24 mouse cellular contexts compared by ENCODE assay signal in the genomic region with DNA sequence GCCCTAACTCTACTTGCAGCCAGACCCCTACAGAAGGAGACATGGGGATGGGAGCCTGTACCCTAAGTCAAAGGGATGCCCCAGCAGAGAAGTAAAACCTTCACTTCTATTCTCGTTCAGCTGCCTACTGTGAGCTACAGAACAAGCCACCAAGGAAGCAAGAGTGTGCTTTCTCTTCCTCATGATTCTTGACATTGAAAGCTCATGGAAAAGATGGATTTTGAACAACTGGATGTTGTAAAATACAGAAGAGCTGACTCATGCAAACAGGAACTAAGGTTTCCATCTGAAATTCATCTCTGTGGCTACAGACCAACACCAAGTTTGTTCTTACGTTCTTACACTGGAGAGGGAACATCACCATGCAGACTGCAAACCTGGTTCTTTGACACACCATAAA.
"Had no signal": no experiment of that assay in that cellular context is flagged by ENCODE, and none has a peak within 500 bp of the region (broad histone marks: within the 10 kb centered on the region; RNA-seq: fewer than 3 reads in every experiment).

No protein-coding gene starts in this region.

- H3K4me2 ChIP-seq: heart, embryonic 12.5 days; hindbrain, embryonic 12.5 days; hindbrain, embryonic 14.5 days; intestine, embryonic 15.5 days; limb, embryonic 12.5 days; liver, embryonic 11.5 days; liver, embryonic 13.5 days had no signal

- H3K27me3 ChIP-seq: heart, embryonic 12.5 days; hindbrain, embryonic 12.5 days; intestine, embryonic 15.5 days; limb, embryonic 12.5 days; liver, embryonic 13.5 days had no signal

- H3K9me3 ChIP-seq: heart, embryonic 10.5 days; heart, embryonic 12.5 days; hindbrain, embryonic 10.5 days; hindbrain, embryonic 12.5 days; intestine, embryonic 15.5 days; limb, embryonic 12.5 days; liver, embryonic 13.5 days had no signal

- H3K27ac ChIP-seq: hindbrain, embryonic 10.5 days; hindbrain, embryonic 12.5 days; hindbrain, embryonic 14.5 days; intestine, embryonic 15.5 days; layer of hippocampus, adult 2 months; liver, embryonic 13.5 days had no signal

- H3K9ac ChIP-seq: heart, embryonic 12.5 days; hindbrain, embryonic 12.5 days; hindbrain, embryonic 14.5 days; intestine, embryonic 15.5 days; limb, embryonic 12.5 days; liver, embryonic 13.5 days had no signal

- DNase-seq: gastrocnemius, postnatal 14 days; gastrocnemius, postnatal 36 days; heart, postnatal 10 days; heart, postnatal 4 days; kidney, adult 18-20 months; kidney, adult 8-10 months; kidney, postnatal 10 days; kidney, postnatal 25 days; layer of hippocampus, postnatal 36 days; left cerebral cortex, postnatal 4 days; liver; liver, embryonic 13.5 days had no signal

- ATAC-seq: hindbrain, embryonic 16.5 days; inflammation-experienced regulatory T-cells, adult 6 months; intestine, embryonic 15.5 days; intestine, postnatal 0 days had no signal

- H3K4me3 ChIP-seq: heart, embryonic 10.5 days; heart, embryonic 12.5 days; hindbrain, embryonic 10.5 days; hindbrain, embryonic 12.5 days; intestine, embryonic 15.5 days; layer of hippocampus, adult 2 months; limb, embryonic 12.5 days; liver, embryonic 13.5 days had no signal

- H3K36me3 ChIP-seq: hindbrain, embryonic 10.5 days; hindbrain, embryonic 12.5 days; intestine, embryonic 15.5 days; liver, embryonic 13.5 days had no signal

- H3K4me1 ChIP-seq: intestine, embryonic 15.5 days; liver, embryonic 13.5 days had no signal
